Mouse (Mus musculus): ENCODE measurements at regions not wholly inside any gene's neighbourhood (a gene's known extent, or its start where the extent isn't known, plus 50 kb on each side); places are given as distances from the start of the nearest gene placed in this dataset.
A peak's percentile ranks its signal among the peaks of the same experiment; 100 is the strongest.

DNA sequence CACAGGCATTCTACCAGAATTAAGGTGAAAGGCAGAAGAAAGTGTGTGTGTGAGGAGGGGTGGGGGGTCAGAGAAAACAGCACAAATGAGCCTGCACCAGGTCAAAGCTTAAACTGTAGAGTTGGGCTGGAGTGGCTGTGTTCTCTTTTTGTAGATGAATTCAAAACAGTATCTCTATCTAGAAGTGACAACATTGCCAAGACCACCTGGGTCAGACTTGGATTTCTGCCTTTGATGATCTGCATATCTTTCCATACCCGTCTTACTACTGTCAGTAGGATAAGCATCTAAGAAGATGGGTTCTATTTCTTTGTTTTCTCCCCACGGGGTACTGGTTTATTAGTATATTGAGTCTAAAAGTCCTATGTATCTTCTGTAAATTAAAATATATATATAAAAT is 742.4 kb upstream of the Tenm2 start:
- WGBS = 85% methylated on average over 2 of the region's 2 CpGs
- Histone ChIP-seq H3K4me1 (no peaks in the 10 kb centered on the region), H3K27me3 (no peaks in the 10 kb centered on the region), H3K36me3 (no peaks in the 10 kb centered on the region), H3K4me2 (replicated peaks) (no peak overlapping the region), H3K9ac (no peak overlapping the region), H3K9me3 (no peaks in the 10 kb centered on the region), H3K4me3 (no peak overlapping the region), H3K27ac (no peak overlapping the region)
- no peak for ATAC-seq (ENCODE audit: low FRiP score, low read depth)

DNA sequence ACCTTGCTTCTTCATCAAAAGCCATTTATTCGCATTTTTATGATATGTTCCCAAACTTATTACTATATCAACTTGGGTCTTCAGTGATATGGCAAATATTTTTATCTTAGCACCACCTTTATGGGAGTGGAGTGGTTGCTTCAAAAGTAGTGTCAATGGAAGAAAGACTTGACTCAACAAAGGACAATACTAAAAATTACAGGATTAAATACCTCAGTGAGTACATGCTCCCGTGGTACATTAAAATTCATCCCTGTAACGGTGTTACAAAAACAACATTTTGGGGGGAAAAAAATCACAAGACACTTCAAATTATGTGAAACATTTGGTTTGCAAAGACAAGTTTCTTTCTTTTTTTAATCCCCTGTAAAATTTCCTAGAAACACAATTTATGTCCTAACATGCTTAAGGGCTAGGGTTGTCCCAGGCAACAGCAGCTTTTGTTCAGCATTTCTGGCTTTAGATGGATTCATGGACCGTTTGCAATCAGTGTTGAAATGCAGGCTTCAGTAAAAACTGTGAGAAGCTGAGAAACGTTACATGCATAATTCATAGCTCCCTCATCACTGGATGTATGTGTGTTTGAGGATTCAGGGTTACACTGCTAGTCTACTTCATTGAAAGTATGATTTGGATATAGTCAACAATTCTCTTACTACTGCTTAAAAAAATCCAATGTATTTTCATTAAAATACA is 700.8 kb upstream of the Tenm2 start:
- 71% methylated on average over 5 of the region's 5 CpGs for WGBS
- H3K36me3 ChIP-seq = no peaks in the 10 kb centered on the region

DNA sequence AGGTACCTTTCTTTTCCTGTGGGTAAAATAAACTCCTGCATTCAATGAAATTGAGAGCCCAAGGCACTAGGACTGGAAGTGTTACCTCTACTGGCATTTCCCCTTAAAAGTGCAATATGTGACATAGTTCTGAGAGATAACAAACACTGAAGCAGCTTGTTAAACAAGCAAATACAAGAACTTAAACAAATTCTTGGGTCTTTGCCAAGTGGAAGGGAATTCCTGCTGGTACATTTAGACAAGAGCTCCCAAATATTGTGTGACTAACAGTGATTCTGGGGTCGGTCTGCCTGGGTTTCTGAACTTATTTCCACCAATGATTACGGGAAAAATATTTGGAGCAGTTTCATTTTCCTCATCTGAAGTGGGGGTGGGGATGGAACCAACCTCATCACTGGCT is 677.4 kb upstream of the Tenm2 start:
- H3K27me3 ChIP-seq = no peaks in the 10 kb centered on the region
- H3K4me3 ChIP-seq = no peak overlapping the region
- H3K4me2 ChIP-seq (replicated peaks) = no peak overlapping the region
- no peaks in the 10 kb centered on the region for H3K9me3 ChIP-seq
- no peak overlapping the region for H3K27ac ChIP-seq
- no peak overlapping the region for H3K9ac ChIP-seq
- no peaks in the 10 kb centered on the region for H3K4me1 ChIP-seq
- no peak for ATAC-seq (ENCODE audit: low FRiP score, low read depth)
- H3K36me3 ChIP-seq = no peaks in the 10 kb centered on the region
- WGBS = 77% methylated on average over 2 of the region's 2 CpGs

More for the DNA sequence above, 700.8 kb upstream of the Tenm2 start:
- Histone ChIP-seq H3K4me2 (replicated peaks) (no peak overlapping the region), H3K4me1 (no peaks in the 10 kb centered on the region), H3K9me3 (no peaks in the 10 kb centered on the region), H3K27me3 (no peaks in the 10 kb centered on the region), H3K9ac (no peak overlapping the region), H3K27ac (no peak overlapping the region), H3K4me3 (no peak overlapping the region)
- ATAC-seq (ENCODE audit: low FRiP score, low read depth) = no peak

DNA sequence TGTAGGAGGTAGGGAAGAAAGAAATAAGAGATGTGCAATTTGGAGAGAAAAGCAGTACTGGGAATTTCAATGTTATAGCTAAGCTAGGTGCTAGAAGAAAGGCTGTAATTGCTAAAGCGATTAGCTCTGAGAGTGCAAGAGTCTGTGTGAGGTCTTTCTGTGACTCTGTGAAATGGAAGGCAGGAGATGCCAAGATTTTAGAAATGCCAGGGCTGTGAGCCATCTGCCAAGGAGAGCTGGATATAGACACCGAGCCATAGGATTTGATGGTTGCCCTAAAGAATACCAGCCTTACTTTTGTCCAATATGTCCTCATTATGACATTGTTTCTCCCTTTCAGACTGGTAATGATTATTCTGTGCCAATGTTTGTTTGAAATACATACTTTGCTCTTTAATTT is 669.2 kb upstream of the Tenm2 start:
- Histone ChIP-seq H3K4me1 (no peaks in the 10 kb centered on the region), H3K27ac (no peak overlapping the region), H3K4me3 (no peak overlapping the region), H3K4me2 (replicated peaks) (no peak overlapping the region), H3K9me3 (no peaks in the 10 kb centered on the region), H3K9ac (no peak overlapping the region), H3K27me3 (no peaks in the 10 kb centered on the region), H3K36me3 (no peaks in the 10 kb centered on the region)
- 89% methylated on average over 2 of the region's 2 CpGs for WGBS
- ATAC-seq (ENCODE audit: low FRiP score, low read depth) = no peak

DNA sequence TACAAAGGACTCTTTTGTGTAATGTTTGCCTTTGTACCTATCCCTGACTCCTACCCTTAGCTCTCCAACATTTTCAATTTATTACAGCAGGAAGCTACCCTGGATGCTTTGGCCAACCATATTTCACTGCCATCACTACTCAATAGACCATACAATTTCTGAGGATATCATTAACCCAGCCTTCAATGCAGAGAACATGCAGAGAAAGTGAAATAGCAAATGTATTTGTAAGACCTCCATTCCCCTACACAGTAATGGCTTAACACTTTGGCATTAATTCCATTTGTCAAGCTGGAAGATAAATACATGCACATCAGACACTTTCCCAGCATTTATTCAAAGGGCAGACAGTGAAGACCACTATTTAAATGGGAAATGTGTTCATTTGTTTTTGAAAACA is 661.9 kb upstream of the Tenm2 start:
- Histone ChIP-seq H3K9me3 (no peaks in the 10 kb centered on the region), H3K4me2 (replicated peaks) (no peak overlapping the region), H3K27ac (no peak overlapping the region), H3K4me3 (no peak overlapping the region), H3K27me3 (no peaks in the 10 kb centered on the region), H3K9ac (no peak overlapping the region), H3K4me1 (no peaks in the 10 kb centered on the region), H3K36me3 (no peaks in the 10 kb centered on the region)
- ATAC-seq (ENCODE audit: low FRiP score, low read depth) = no peak

DNA sequence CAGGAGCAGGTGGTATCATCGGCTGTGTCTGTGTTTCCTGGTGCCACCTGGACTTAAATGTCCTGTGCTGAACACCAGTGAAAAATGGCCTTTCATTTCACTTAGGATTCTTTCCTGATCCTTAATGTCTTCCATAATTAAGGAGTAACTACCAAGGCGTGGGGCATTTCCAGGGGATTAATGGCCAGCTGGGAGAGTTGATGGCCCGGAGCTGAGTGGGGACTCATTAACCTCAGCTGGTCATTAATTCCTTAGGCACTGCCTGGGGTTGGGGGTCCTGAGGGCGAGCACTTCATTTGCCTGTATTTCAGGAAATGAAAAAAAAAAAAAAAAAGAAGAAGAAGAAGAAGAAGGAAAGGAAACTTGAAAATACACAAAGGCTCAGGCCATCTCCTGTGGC is 647.0 kb upstream of the Tenm2 start:
- H3K27me3 ChIP-seq = no peaks in the 10 kb centered on the region
- H3K36me3 ChIP-seq = no peaks in the 10 kb centered on the region
- H3K27ac ChIP-seq = no peak overlapping the region
- ATAC-seq (ENCODE audit: low FRiP score, low read depth) = no peak
- H3K4me1 ChIP-seq = no peaks in the 10 kb centered on the region
- no peak overlapping the region for H3K9ac ChIP-seq
- H3K9me3 ChIP-seq = no peaks in the 10 kb centered on the region
- H3K4me2 ChIP-seq (replicated peaks) = no peak overlapping the region
- WGBS = 19% methylated on average over 4 of the region's 4 CpGs
- H3K4me3 ChIP-seq = no peak overlapping the region

DNA sequence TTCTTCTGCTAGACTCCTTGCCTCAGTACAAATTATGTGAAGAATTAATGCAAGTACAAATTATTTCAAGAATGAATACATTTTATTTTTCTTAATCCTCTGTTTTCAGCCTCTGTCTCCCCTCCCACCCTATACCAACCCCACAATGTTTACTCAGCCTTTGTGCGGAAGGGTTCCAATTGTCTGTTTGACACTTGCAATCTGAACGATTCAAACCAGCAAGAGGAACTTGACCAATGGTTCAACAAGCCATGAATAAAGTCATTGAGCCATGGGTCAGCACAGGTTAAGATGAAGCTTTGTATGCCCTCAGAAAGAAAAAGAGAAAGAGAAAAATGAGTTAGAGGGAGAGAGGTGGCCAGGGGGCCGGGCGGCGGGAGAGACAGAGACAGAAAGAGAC is 601.5 kb upstream of the Tenm2 start:
- H3K9me3 ChIP-seq = no peaks in the 10 kb centered on the region
- no peak overlapping the region for H3K4me2 ChIP-seq (replicated peaks)
- no peak for ATAC-seq (ENCODE audit: low FRiP score, low read depth)
- H3K9ac ChIP-seq = no peak overlapping the region
- no peak overlapping the region for H3K27ac ChIP-seq
- 85% methylated on average over 5 of the region's 5 CpGs for WGBS
- no peaks in the 10 kb centered on the region for H3K36me3 ChIP-seq
- no peaks in the 10 kb centered on the region for H3K27me3 ChIP-seq
- no peak overlapping the region for H3K4me3 ChIP-seq
- H3K4me1 ChIP-seq = 0 out of 2 replicates have a peak, but pooled peaks cover 4% of the 10 kb centered on the region

DNA sequence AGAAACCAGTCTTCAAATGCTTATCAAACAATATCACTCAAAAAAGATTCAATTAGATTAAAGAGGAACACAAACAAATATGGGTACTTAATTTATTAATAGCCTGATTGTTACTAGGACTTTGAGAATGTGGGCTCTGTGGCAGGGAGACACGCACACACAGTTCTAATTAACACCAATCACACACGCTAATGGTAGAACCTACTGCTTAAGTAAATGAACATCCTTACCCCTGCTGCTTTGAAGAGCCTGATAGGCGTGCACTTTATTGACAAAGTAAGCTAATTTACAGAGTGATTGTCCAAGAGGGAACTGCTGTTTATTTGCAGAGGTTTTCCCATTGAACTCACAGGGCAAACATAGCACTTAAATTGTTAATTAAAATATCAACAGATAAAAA is 595.2 kb upstream of the Tenm2 start:
- H3K9me3 ChIP-seq = no peaks in the 10 kb centered on the region
- WGBS = 32% methylated on average over 3 of the region's 3 CpGs
- no peak overlapping the region for H3K4me3 ChIP-seq
- ATAC-seq (ENCODE audit: low FRiP score, low read depth) = no peak
- no peak overlapping the region for H3K9ac ChIP-seq
- H3K27ac ChIP-seq = no peak overlapping the region
- H3K4me1 ChIP-seq = no peaks in the 10 kb centered on the region
- H3K27me3 ChIP-seq = no peaks in the 10 kb centered on the region
- no peaks in the 10 kb centered on the region for H3K36me3 ChIP-seq
- no peak overlapping the region for H3K4me2 ChIP-seq (replicated peaks)

DNA sequence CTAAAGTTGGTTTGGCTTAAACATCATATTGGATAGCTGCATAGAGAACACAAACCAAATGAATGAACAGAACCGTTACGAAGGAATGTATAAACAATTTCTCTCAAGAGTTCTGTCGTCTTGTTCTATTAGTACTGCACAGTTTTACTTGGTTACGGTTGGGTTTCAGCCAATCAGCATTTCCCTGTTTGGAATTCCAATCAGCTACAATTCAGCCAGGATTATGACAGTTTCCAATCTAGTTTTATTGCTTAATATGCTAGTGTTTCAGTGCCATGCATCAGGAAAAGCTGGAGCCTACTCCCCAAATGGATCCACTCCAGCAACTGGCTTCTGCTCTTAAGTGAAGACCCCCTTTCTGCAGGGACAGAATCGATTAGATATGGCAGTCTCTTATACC is 571.0 kb upstream of the Tenm2 start:
- 74% methylated on average over 5 of the region's 5 CpGs for WGBS
- Histone ChIP-seq H3K9ac (no peak overlapping the region), H3K4me3 (no peak overlapping the region)

DNA sequence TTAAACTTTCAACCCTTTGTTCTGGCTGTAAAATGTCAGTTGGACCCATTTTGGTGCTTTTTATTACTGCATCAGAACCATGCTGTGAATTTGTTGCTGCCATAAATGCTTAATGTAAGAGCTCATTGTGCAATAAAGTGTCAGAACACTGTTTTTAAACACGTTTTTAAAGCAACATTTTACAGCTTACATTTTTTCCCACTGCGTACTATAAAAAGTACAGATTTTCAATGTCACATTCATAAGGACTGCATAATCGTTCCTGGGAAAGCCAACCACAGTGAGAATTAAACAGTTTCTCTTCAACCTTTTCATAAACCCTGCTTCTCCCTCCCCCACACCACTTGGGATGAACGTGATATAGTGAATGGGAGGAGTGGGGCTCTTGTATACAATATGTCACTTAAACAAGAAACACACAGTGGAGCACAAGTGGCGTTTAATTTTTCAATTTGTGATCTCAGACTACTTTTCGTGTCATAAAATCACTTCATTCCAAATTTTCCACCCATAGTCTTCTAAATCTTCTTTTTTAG is 563.1 kb upstream of the Tenm2 start:
- ATAC-seq (ENCODE audit: low FRiP score, low read depth) = peak; percentile 66; the same call in 1 of the 2 replicates
- Histone ChIP-seq H3K27me3 (peaks cover 5% of the 10 kb centered on the region; the same call in 1 of the 2 replicates), H3K4me1 (no peaks in the 10 kb centered on the region), H3K27ac (no peak overlapping the region), H3K36me3 (no peaks in the 10 kb centered on the region), H3K9me3 (no peaks in the 10 kb centered on the region), H3K4me2 (replicated peaks) (no peak overlapping the region), H3K9ac (no peak overlapping the region), H3K4me3 (no peak overlapping the region)
- 37% methylated on average over 6 of the region's 6 CpGs for WGBS

More for the DNA sequence above, 571.0 kb upstream of the Tenm2 start:
- Histone ChIP-seq H3K4me2 (replicated peaks) (no peak overlapping the region), H3K4me1 (no peaks in the 10 kb centered on the region), H3K36me3 (no peaks in the 10 kb centered on the region), H3K27ac (no peak overlapping the region), H3K27me3 (no peaks in the 10 kb centered on the region), H3K9me3 (no peaks in the 10 kb centered on the region)
- no peak for ATAC-seq (ENCODE audit: low FRiP score, low read depth)

DNA sequence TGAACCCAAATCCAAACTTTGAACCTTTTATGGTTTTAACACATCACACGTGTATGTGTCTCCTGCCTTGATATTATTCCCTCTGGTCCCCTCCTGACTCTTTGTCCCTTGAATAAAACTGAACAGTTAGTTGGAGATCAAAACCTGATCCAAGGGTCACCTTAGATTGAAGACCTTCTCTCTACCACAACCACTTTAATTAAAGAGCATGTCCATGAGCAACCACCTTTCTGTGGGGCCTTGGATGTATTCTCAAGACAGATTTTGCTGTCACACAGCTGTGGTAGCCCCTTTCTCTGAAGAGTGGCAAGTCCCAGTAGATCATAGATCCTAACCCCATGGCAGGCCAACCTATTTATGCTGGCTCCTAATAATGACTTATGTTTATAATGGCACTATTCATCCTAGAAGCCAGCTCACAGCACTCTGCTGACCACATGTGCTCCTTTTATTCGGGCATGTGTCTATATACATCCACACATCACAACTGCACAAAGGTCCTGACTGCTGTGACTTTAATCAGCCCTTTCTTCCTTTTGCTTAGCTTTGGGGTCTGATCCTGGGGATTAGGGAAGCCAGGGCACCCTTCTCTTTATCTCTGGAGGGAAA is 536.8 kb upstream of the Tenm2 start:
- no peak overlapping the region for H3K27ac ChIP-seq
- H3K4me1 ChIP-seq = no peaks in the 10 kb centered on the region
- 59% methylated on average over 2 of the region's 2 CpGs for WGBS
- H3K4me3 ChIP-seq = no peak overlapping the region
- H3K36me3 ChIP-seq = no peaks in the 10 kb centered on the region
- no peaks in the 10 kb centered on the region for H3K9me3 ChIP-seq
- no peak overlapping the region for H3K4me2 ChIP-seq (replicated peaks)
- no peak overlapping the region for H3K9ac ChIP-seq
- ATAC-seq (ENCODE audit: low FRiP score, low read depth) = no peak
- no peaks in the 10 kb centered on the region for H3K27me3 ChIP-seq

DNA sequence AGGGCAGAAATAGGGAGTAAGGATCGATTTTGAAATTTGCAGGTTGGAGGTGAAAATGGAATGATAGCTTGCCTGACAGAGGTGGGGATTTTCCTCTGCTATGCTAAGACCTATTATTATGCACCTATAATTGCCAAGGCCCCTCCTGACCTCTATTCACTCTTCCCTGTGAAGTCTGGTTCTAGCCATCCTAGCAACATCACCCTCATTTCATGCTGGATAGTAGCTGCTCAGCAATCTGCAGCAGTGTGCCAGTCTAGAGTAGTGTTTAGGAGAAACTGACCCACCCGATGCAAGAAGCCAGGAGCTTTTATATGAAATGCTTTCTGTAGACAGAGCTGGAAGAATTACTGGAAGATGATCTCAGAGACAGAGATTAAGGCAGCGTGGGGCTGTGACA is 535.1 kb upstream of the Tenm2 start:
- no peaks in the 10 kb centered on the region for H3K9me3 ChIP-seq
- ATAC-seq (ENCODE audit: low FRiP score, low read depth) = no peak
- no peaks in the 10 kb centered on the region for H3K4me1 ChIP-seq
- no peaks in the 10 kb centered on the region for H3K27me3 ChIP-seq
- no peak overlapping the region for H3K9ac ChIP-seq
- 76% methylated on average over 3 of the region's 3 CpGs for WGBS
- H3K27ac ChIP-seq = no peak overlapping the region
- no peak overlapping the region for H3K4me2 ChIP-seq (replicated peaks)
- H3K36me3 ChIP-seq = no peaks in the 10 kb centered on the region
- no peak overlapping the region for H3K4me3 ChIP-seq

DNA sequence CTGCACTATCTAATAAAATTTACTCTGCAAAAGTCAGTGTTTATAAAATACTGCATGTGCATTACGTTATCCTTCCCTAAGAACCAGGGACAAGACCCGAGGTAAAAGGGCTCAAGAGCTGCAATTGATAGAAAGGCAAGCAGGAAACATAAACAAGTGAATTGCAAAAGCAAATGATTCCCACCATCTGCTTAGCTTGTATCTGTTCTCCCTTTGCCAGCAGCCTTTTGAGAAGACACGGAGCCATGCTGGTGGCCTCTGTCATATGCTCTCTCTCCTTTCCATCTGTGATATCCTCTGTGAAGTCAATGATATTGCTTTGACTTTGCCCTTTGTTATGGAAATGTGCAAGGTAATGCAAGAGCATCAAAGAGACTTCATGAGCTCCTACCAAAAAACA is 532.4 kb upstream of the Tenm2 start:
- Histone ChIP-seq H3K4me1 (no peaks in the 10 kb centered on the region), H3K9me3 (no peaks in the 10 kb centered on the region), H3K27me3 (no peaks in the 10 kb centered on the region), H3K4me3 (no peak overlapping the region), H3K4me2 (replicated peaks) (no peak overlapping the region), H3K9ac (no peak overlapping the region), H3K27ac (no peak overlapping the region), H3K36me3 (no peaks in the 10 kb centered on the region)
- no peak for ATAC-seq (ENCODE audit: low FRiP score, low read depth)
- 47% methylated on average over 3 of the region's 3 CpGs for WGBS
